Mouse (Mus musculus): ENCODE measurements at regions not wholly inside any gene's neighbourhood (a gene's known extent, or its start where the extent isn't known, plus 50 kb on each side); places are given as distances from the start of the nearest gene placed in this dataset.

GRCm38 (mm10) chr8:49273109-49273508 lies 429.4 kb upstream of the Tenm3 start:
- intact Hi-C loops (cut with DNase I): no loop called here
- no peak for DNase-seq (ENCODE audit: extremely low spot score in 1 of 2, low spot score in 2 of 2)

- intact Hi-C loops (cut with DNase I): no loop called here
- no peak for DNase-seq (ENCODE audit: extremely low spot score in 1 of 2, low spot score in 2 of 2)
Measured at GRCm38 (mm10) chr8:49263416-49263815, 419.7 kb upstream of the Tenm3 start.

GRCm38 (mm10) chr8:49262797-49263196 lies 419.0 kb upstream of the Tenm3 start:
- intact Hi-C loops (cut with DNase I): no loop called here
- no peak for DNase-seq (ENCODE audit: extremely low spot score in 1 of 2, low spot score in 2 of 2)

- intact Hi-C loops (cut with DNase I): no loop called here
- DNase-seq (ENCODE audit: extremely low spot score in 1 of 2, low spot score in 2 of 2): no peak
Measured at GRCm38 (mm10) chr8:49255954-49256353, 412.2 kb upstream of the Tenm3 start.

- intact Hi-C loops (cut with DNase I): no loop called here
- DNase-seq (ENCODE audit: extremely low spot score in 1 of 2, low spot score in 2 of 2): no peak
Measured at GRCm38 (mm10) chr8:49254311-49254828, 410.6 kb upstream of the Tenm3 start.

- intact Hi-C loops (cut with DNase I): no loop called here
- DNase-seq (ENCODE audit: extremely low spot score in 1 of 2, low spot score in 2 of 2): no peak
Measured at GRCm38 (mm10) chr8:49243002-49243401, 399.3 kb upstream of the Tenm3 start.

GRCm38 (mm10) chr8:49236822-49237071 lies 393.0 kb upstream of the Tenm3 start:
- intact Hi-C loops (cut with DNase I): no loop called here
- no peak for DNase-seq (ENCODE audit: extremely low spot score in 1 of 2, low spot score in 2 of 2)

- DNase-seq (ENCODE audit: extremely low spot score in 1 of 2, low spot score in 2 of 2): no peak
- intact Hi-C loops (cut with DNase I): no loop called here
Measured at GRCm38 (mm10) chr8:49236021-49236821, 392.5 kb upstream of the Tenm3 start.

- intact Hi-C loops (cut with DNase I): no loop called here
- no peak for DNase-seq (ENCODE audit: extremely low spot score in 1 of 2, low spot score in 2 of 2)
Measured at GRCm38 (mm10) chr8:49223841-49224420, 380.2 kb upstream of the Tenm3 start.

- no peak for DNase-seq (ENCODE audit: extremely low spot score in 1 of 2, low spot score in 2 of 2)
- intact Hi-C loops (cut with DNase I): no loop called here
Measured at GRCm38 (mm10) chr8:49195333-49195640, 351.5 kb upstream of the Tenm3 start.

GRCm38 (mm10) chr8:49194592-49195332 lies 351.0 kb upstream of the Tenm3 start:
- intact Hi-C loops (cut with DNase I): no loop called here
- DNase-seq (ENCODE audit: extremely low spot score in 1 of 2, low spot score in 2 of 2): no peak

GRCm38 (mm10) chr8:49186853-49187252 lies 343.1 kb upstream of the Tenm3 start:
- no peak for DNase-seq (ENCODE audit: extremely low spot score in 1 of 2, low spot score in 2 of 2)
- intact Hi-C loops (cut with DNase I): no loop called here

- DNase-seq (ENCODE audit: extremely low spot score in 1 of 2, low spot score in 2 of 2): no peak
- intact Hi-C loops (cut with DNase I): no loop called here
Measured at GRCm38 (mm10) chr8:49175386-49175785, 331.6 kb upstream of the Tenm3 start.

GRCm38 (mm10) chr8:49174956-49175355 lies 331.2 kb upstream of the Tenm3 start:
- no peak for DNase-seq (ENCODE audit: extremely low spot score in 1 of 2, low spot score in 2 of 2)
- intact Hi-C loops (cut with DNase I): no loop called here

- intact Hi-C loops (cut with DNase I): no loop called here
- DNase-seq (ENCODE audit: extremely low spot score in 1 of 2, low spot score in 2 of 2): no peak
Measured at GRCm38 (mm10) chr8:49159318-49159717, 315.6 kb upstream of the Tenm3 start.

- no peak for DNase-seq (ENCODE audit: extremely low spot score in 1 of 2, low spot score in 2 of 2)
- intact Hi-C loops (cut with DNase I): no loop called here
Measured at GRCm38 (mm10) chr8:49158201-49158600, 314.4 kb upstream of the Tenm3 start.

GRCm38 (mm10) chr8:49136503-49137044 lies 292.8 kb upstream of the Tenm3 start:
- intact Hi-C loops (cut with DNase I): no loop called here
- DNase-seq (ENCODE audit: extremely low spot score in 1 of 2, low spot score in 2 of 2): no peak

GRCm38 (mm10) chr8:49109095-49109494 lies 265.3 kb upstream of the Tenm3 start:
- DNase-seq (ENCODE audit: extremely low spot score in 1 of 2, low spot score in 2 of 2): no peak
- intact Hi-C loops (cut with DNase I): no loop called here

- intact Hi-C loops (cut with DNase I): no loop called here
- DNase-seq (ENCODE audit: extremely low spot score in 1 of 2, low spot score in 2 of 2): no peak
Measured at GRCm38 (mm10) chr8:49108665-49109064, 264.9 kb upstream of the Tenm3 start.

- intact Hi-C loops (cut with DNase I): no loop called here
- no peak for DNase-seq (ENCODE audit: extremely low spot score in 1 of 2, low spot score in 2 of 2)
Measured at GRCm38 (mm10) chr8:49106531-49106930, 262.8 kb upstream of the Tenm3 start.
